Mouse (Mus musculus) frontal cortex, postnatal 25 days (tissue): ENCODE data around the gene Kcnc1.

Source experiments
- DNase-seq, 2 experiments: peaks; one replicate each; pipeline ENCODE4 v3.0.0; 2022; ENCODE audit warnings: low spot score in 2 of 2

Gene Kcnc1

GRCm38 (mm10) chr7:46396231-46396927 is at the start of gene Kcnc1:
TSS of gene Kcnc1 (plus strand) at chr7:46396497.
- peak in 1 of 2 experiments; percentile 63 for DNase-seq

- no peak for DNase-seq
Measured at GRCm38 (mm10) chr7:46347692-46348091, 48.6 kb upstream of the Kcnc1 start.

GRCm38 (mm10) chr7:46348813-46349212 is 47.5 kb upstream of the Kcnc1 start:
- DNase-seq: no peak

- DNase-seq: no peak
Measured at GRCm38 (mm10) chr7:46350119-46350702, 46.1 kb upstream of the Kcnc1 start.

GRCm38 (mm10) chr7:46352748-46353147 is 43.5 kb upstream of the Kcnc1 start:
- DNase-seq: no peak

- no peak for DNase-seq
Measured at GRCm38 (mm10) chr7:46353216-46353615, 43.1 kb upstream of the Kcnc1 start.

- no peak for DNase-seq
Measured at GRCm38 (mm10) chr7:46353875-46354274, 42.4 kb upstream of the Kcnc1 start.

- DNase-seq: no peak
Measured at GRCm38 (mm10) chr7:46361776-46362175, 34.5 kb upstream of the Kcnc1 start.

- DNase-seq: no peak
Measured at GRCm38 (mm10) chr7:46364154-46364553, 32.1 kb upstream of the Kcnc1 start.

- DNase-seq: no peak
Measured at GRCm38 (mm10) chr7:46365810-46366209, 30.5 kb upstream of the Kcnc1 start.

GRCm38 (mm10) chr7:46371104-46371503 is 25.2 kb upstream of the Kcnc1 start:
- DNase-seq: no peak

- DNase-seq: no peak
Measured at GRCm38 (mm10) chr7:46376172-46377007, 19.9 kb upstream of the Kcnc1 start, which contains the start of gene Myod1. TSS of gene Myod1 (plus strand) at chr7:46376474.

- no peak for DNase-seq
Measured at GRCm38 (mm10) chr7:46377008-46377346, 19.3 kb upstream of the Kcnc1 start.

GRCm38 (mm10) chr7:46378123-46378522 is 18.2 kb upstream of the Kcnc1 start:
- no peak for DNase-seq

GRCm38 (mm10) chr7:46378983-46379382 is 17.3 kb upstream of the Kcnc1 start:
- no peak for DNase-seq

- no peak for DNase-seq
Measured at GRCm38 (mm10) chr7:46380625-46381024, 15.7 kb upstream of the Kcnc1 start.

- no peak for DNase-seq
Measured at GRCm38 (mm10) chr7:46387430-46387829, 8.9 kb upstream of the Kcnc1 start.

- no peak for DNase-seq
Measured at GRCm38 (mm10) chr7:46389456-46390085, 6.7 kb upstream of the Kcnc1 start.

- DNase-seq: no peak
Measured at GRCm38 (mm10) chr7:46390226-46390625, 6.1 kb upstream of the Kcnc1 start.

GRCm38 (mm10) chr7:46391701-46392100 is 4.6 kb upstream of the Kcnc1 start:
- no peak for DNase-seq

GRCm38 (mm10) chr7:46393116-46393515 is 3.2 kb upstream of the Kcnc1 start:
- peak; percentile 74 to 85 for DNase-seq
